Mouse (Mus musculus) MEL (cell line): Measurements from ENCODE around the gene Aire. TPM values are rescaled to one million over a fixed set of nuclear protein-coding genes. Genes with fewer than 3 reads are reported as not detected.

Experiments used
- DNase-seq: peaks from one replicate; pipeline ENCODE4 v3.0.0; 2011; ENCODE audit warnings: low read depth, low spot score
- H3K27ac ChIP-seq: 2 replicates; pipeline ENCODE4 v1.5.1; 2012; ENCODE audit warnings: low read depth, mild to moderate bottlenecking, control low read depth, low read length, moderate library complexity; ENCODE audit not compliant: control insufficient read depth
- H3K27me3 ChIP-seq, 2 experiments: fragments of 150-350 bp in 1 of 2; sonication (generic) in 1 of 2; 2 replicates each; pipeline ENCODE4 v1.6.1; 2012; ENCODE audit warnings: low read length in 2 of 2, mild to moderate bottlenecking in 2 of 2, improper control_type of control experiment in 1 of 2, moderate library complexity in 1 of 2; ENCODE audit not compliant: insufficient read depth in 2 of 2, control insufficient read depth in 1 of 2
- H3K36me3 ChIP-seq, 2 experiments: 2 replicates each; pipeline ENCODE4 v1.6.1; 2012 to 2014; ENCODE audit warnings: low read length in 2 of 2, improper control_type of control experiment in 1 of 2, inconsistent platforms in 1 of 2, mild to moderate bottlenecking in 1 of 2; ENCODE audit not compliant: insufficient read depth in 2 of 2, control insufficient read depth in 1 of 2
- H3K4me1 ChIP-seq, 2 experiments: fragments of 150-350 bp in 1 of 2; sonication (generic) in 1 of 2; 2 replicates each; pipeline ENCODE4 v1.6.1; 2012; ENCODE audit warnings: low read length in 2 of 2, improper control_type of control experiment in 1 of 2, mild to moderate bottlenecking in 1 of 2; ENCODE audit not compliant: insufficient read depth in 2 of 2, control insufficient read depth in 1 of 2
- H3K4me3 ChIP-seq, 2 experiments: fragments of 150-350 bp in 1 of 2; sonication (generic) in 1 of 2; 2 replicates each; pipeline ENCODE4 v1.5.1; 2012; ENCODE audit warnings: low read depth in 2 of 2, low read length in 2 of 2, mild to moderate bottlenecking in 2 of 2, moderate library complexity in 2 of 2, control low read depth in 1 of 2, improper control_type of control experiment in 1 of 2; ENCODE audit not compliant: control insufficient read depth in 1 of 2, insufficient read depth in 1 of 2
- H3K79me2 ChIP-seq: 2 replicates; pipeline ENCODE4 v1.6.1; 2012; ENCODE audit warnings: mild to moderate bottlenecking, low read length, moderate library complexity; ENCODE audit not compliant: control insufficient read depth, poor library complexity, insufficient read depth
- H3K9ac ChIP-seq: 2 replicates; pipeline ENCODE4 v1.6.1; 2012; ENCODE audit warnings: low read depth, mild to moderate bottlenecking, control low read depth, low read length, moderate library complexity; ENCODE audit not compliant: control insufficient read depth, poor library complexity, severe bottlenecking
- H3K9me3 ChIP-seq: fragments of 150-350 bp; sonication (generic); replicated peaks from 2 replicates; pipeline ENCODE4 v1.6.1; 2012; ENCODE audit warnings: mild to moderate bottlenecking, low read length, improper control_type of control experiment, moderate library complexity; ENCODE audit not compliant: insufficient read depth
- CTCF ChIP-seq, 3 experiments: IDR thresholded peaks in 2 of 3; conservative IDR thresholded peaks in 1 of 3; 2 replicates each; pipeline ENCODE4 v1.5.1; 2011 to 2012; ENCODE audit warnings: low read length in 3 of 3, low read depth in 2 of 3, mild to moderate bottlenecking in 2 of 3, improper control_type of control experiment in 1 of 3, inconsistent platforms in 1 of 3, mixed read lengths in 1 of 3, moderate library complexity in 1 of 3; ENCODE audit not compliant: control insufficient read depth in 1 of 3, insufficient read depth in 1 of 3, poor library complexity in 1 of 3, severe bottlenecking in 1 of 3
- ELF1 ChIP-seq: IDR thresholded peaks from 2 replicates; pipeline ENCODE4 v1.6.1; 2014; ENCODE audit warnings: low read depth, mild to moderate bottlenecking, inconsistent platforms, low read length, improper control_type of control experiment, moderate library complexity
- EP300 ChIP-seq, 2 experiments: IDR thresholded peaks; 2 replicates each; pipeline ENCODE4 v1.6.1; 2011; ENCODE audit warnings: improper control_type of control experiment in 2 of 2, low read length in 2 of 2, low read depth in 1 of 2, mild to moderate bottlenecking in 1 of 2
- GABPA ChIP-seq: IDR thresholded peaks from 2 replicates; pipeline ENCODE4 v1.6.1; 2012; ENCODE audit warnings: low read depth, mild to moderate bottlenecking, inconsistent platforms, low read length, improper control_type of control experiment, moderate library complexity
- GATA1 ChIP-seq: IDR thresholded peaks from 2 replicates; pipeline ENCODE4 v1.6.1; 2011; ENCODE audit warnings: low read depth, low read length, improper control_type of control experiment
- JUND ChIP-seq: IDR thresholded peaks from 2 replicates; pipeline ENCODE4 v1.6.1; 2011; ENCODE audit warnings: low read depth, mild to moderate bottlenecking, improper control_type of control experiment, low read length
- MAFK ChIP-seq: IDR thresholded peaks from 2 replicates; pipeline ENCODE4 v1.6.1; 2011; ENCODE audit warnings: low read depth, mild to moderate bottlenecking, low read length, improper control_type of control experiment, borderline replicate concordance
- MEF2A ChIP-seq: IDR thresholded peaks from 2 replicates; pipeline ENCODE4 v1.6.1; 2014; ENCODE audit warnings: low read depth, mild to moderate bottlenecking, inconsistent platforms, low read length, improper control_type of control experiment; ENCODE audit not compliant: poor library complexity, insufficient replicate concordance, severe bottlenecking; ENCODE audit errors: extremely low read depth
- MXI1 ChIP-seq: IDR thresholded peaks from 2 replicates; pipeline ENCODE4 v1.6.1; 2011; ENCODE audit warnings: mild to moderate bottlenecking, low read depth, low read length, improper control_type of control experiment
- MYB ChIP-seq: IDR thresholded peaks from 2 replicates; pipeline ENCODE4 v1.6.1; 2011; ENCODE audit warnings: mild to moderate bottlenecking, low read depth, low read length, improper control_type of control experiment
- NRF1 ChIP-seq: IDR thresholded peaks from 2 replicates; pipeline ENCODE4 v1.6.1; 2014; ENCODE audit warnings: low read depth, mild to moderate bottlenecking, inconsistent platforms, low read length, improper control_type of control experiment, moderate library complexity; ENCODE audit not compliant: poor library complexity, insufficient read depth, severe bottlenecking
- POLR2AphosphoS2 ChIP-seq: IDR thresholded peaks from 2 replicates; pipeline ENCODE4 v1.6.1; 2011; ENCODE audit warnings: low read length, improper control_type of control experiment
- RAD21 ChIP-seq: IDR thresholded peaks from 2 replicates; pipeline ENCODE4 v1.6.1; 2011; ENCODE audit warnings: mild to moderate bottlenecking, low read depth, low read length, improper control_type of control experiment
- RCOR1 ChIP-seq: IDR thresholded peaks from 2 replicates; pipeline ENCODE4 v1.6.1; 2012; ENCODE audit warnings: low read depth, mild to moderate bottlenecking, inconsistent platforms, low read length, improper control_type of control experiment
- SIN3A ChIP-seq: IDR thresholded peaks from 2 replicates; pipeline ENCODE4 v1.6.1; 2012; ENCODE audit warnings: low read length, improper control_type of control experiment, inconsistent platforms
- TAL1 ChIP-seq: IDR thresholded peaks from 2 replicates; pipeline ENCODE4 v1.6.1; 2012; ENCODE audit warnings: mild to moderate bottlenecking, inconsistent platforms, low read length, moderate library complexity, mixed read lengths
- UBTF ChIP-seq: IDR thresholded peaks from 2 replicates; pipeline ENCODE4 v1.6.1; 2012; ENCODE audit warnings: low read depth, mild to moderate bottlenecking, inconsistent platforms, low read length, improper control_type of control experiment, moderate library complexity, borderline replicate concordance; ENCODE audit not compliant: insufficient read depth
- USF1 ChIP-seq: IDR thresholded peaks from 2 replicates; pipeline ENCODE4 v1.6.1; 2014; ENCODE audit warnings: low read depth, mild to moderate bottlenecking, inconsistent platforms, low read length, improper control_type of control experiment, moderate library complexity
- USF2 ChIP-seq, 2 experiments: IDR thresholded peaks; 2 replicates each; pipeline ENCODE4 v1.6.1; 2011 to 2012; ENCODE audit warnings: improper control_type of control experiment in 2 of 2, low read length in 2 of 2, borderline replicate concordance in 1 of 2, inconsistent platforms in 1 of 2, low read depth in 1 of 2, mild to moderate bottlenecking in 1 of 2; ENCODE audit not compliant: insufficient read depth in 1 of 2
- ZC3H11A ChIP-seq: IDR thresholded peaks from 2 replicates; pipeline ENCODE4 v1.6.1; 2012; ENCODE audit warnings: low read depth, mild to moderate bottlenecking, inconsistent platforms, low read length, improper control_type of control experiment
- ZKSCAN1 ChIP-seq: IDR thresholded peaks from 2 replicates; pipeline ENCODE4 v1.6.1; 2012; ENCODE audit warnings: low read depth, mild to moderate bottlenecking, inconsistent platforms, low read length, improper control_type of control experiment, moderate library complexity
- ZNF384 ChIP-seq: IDR thresholded peaks from 2 replicates; pipeline ENCODE4 v1.6.1; 2012; ENCODE audit warnings: low read depth, mild to moderate bottlenecking, inconsistent platforms, low read length, improper control_type of control experiment
- polyA plus RNA-seq, 2 experiments: library from polyadenylated mRNA; stranded (reverse) in 1 of 2; unstranded in 1 of 2; fragments of >175 nt in 1 of 2; fragments of >200 nt in 1 of 2; gene quantifications; 2 replicates each; pipeline versions ENCODE4 v1.2.1 to v1.2.4; 2012; ENCODE audit warnings: low replicate concordance in 2 of 2, low read depth in 1 of 2; ENCODE audit not compliant: insufficient read length in 2 of 2, insufficient read depth in 1 of 2, missing spikeins in 1 of 2
- total RNA-seq: library from RNA; depleted of rRNA; stranded (reverse); fragments of 300-350 nt; gene quantifications from 2 replicates; pipeline ENCODE4 v1.2.3, GENCODE M21; 2012

Gene Aire
- total and polyA plus RNA-seq, 3 experiments = 0.17 TPM; not detected in 2

DNA sequence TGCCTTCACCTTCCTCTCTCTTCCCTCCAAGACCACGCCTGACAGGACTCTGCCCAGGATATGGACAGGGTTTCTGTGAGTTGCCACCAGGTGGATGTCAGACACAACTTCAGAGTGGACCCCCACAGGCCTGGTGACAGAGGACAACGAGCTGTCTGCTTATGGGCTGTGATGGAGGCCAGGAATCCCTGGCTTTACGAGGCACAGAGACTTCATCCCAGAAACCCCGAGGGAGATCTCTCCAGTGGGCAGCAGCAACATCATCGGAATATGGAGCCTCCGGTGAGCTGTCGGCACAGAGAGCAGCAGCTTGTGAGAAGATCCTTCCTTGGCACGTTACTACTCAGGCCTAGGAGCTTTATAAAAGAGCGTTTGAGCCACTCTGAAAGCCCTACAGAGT is 34.5 kb upstream of the Aire start:
- Histone ChIP-seq H3K27me3 (peaks cover 0 to 12% of the 10 kb centered on the region in 2 experiments; a peak in 3 of 4 replicates), H3K4me1 (no peaks in the 10 kb centered on the region), H3K9me3 (no peaks in the 10 kb centered on the region), H3K79me2 (no peaks in the 10 kb centered on the region), H3K27ac (no peak overlapping the region), H3K36me3 (no peaks in the 10 kb centered on the region), H3K4me3 (no peak overlapping the region), H3K9ac (no peak overlapping the region)
- no peak for DNase-seq
- TF ChIP-seq SIN3A = no peak
- TF ChIP-seq NRF1 = no peak
- TF ChIP-seq USF1 = no peak
- no peak for TF ChIP-seq EP300 (IDR thresholded peaks at IDR 0.05; ENCODE audit: low read depth in 1 of 2, low read length in 2 of 2)
- TF ChIP-seq RCOR1 = no peak
- no peak for TF ChIP-seq UBTF
- TF ChIP-seq RAD21 = no peak
- no peak for TF ChIP-seq TAL1
- no peak for TF ChIP-seq GABPA
- no peak for TF ChIP-seq MYB
- no peak for TF ChIP-seq ZKSCAN1
- TF ChIP-seq MEF2A = no peak
- TF ChIP-seq POLR2AphosphoS2 = no peak
- no peak for TF ChIP-seq CTCF (IDR thresholded peaks at IDR 0.05 in 2 of 3, conservative IDR thresholded peaks at IDR 0.05 in 1 of 3; ENCODE audit: control insufficient read depth in 1 of 3, insufficient read depth in 1 of 3, low read depth in 2 of 3, low read length in 3 of 3, poor library complexity in 1 of 3, severe bottlenecking in 1 of 3)
- TF ChIP-seq MXI1 = no peak
- TF ChIP-seq USF2 (IDR thresholded peaks at IDR 0.05; ENCODE audit: borderline replicate concordance in 1 of 2, insufficient read depth in 1 of 2, low read depth in 1 of 2, low read length in 2 of 2) = no peak
- no peak for TF ChIP-seq GATA1
- no peak for TF ChIP-seq ZC3H11A

DNA sequence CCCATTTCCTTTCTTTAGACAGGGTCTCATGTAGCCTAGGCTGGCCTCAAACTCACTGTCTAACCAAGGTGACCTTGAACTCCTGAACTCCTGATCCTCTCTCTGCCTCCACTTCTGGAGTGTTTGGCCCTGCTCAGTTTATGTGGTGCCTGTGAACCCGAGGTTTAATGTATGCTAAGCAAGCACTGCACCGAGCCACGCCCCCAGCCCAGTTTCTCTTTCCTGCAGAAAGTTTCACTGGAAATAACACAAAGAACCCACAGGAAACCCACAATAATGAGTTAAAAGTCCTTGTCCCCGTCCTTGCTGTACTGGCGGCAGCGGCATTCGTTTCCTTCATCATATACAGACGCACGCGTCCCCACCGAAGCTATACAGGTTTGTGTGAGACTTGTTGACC is 31.6 kb upstream of the Aire start:
- Histone ChIP-seq H3K27me3 (peaks cover 0 to 12% of the 10 kb centered on the region in 2 experiments; a peak in 3 of 4 replicates), H3K9me3 (no peaks in the 10 kb centered on the region), H3K4me1 (no peaks in the 10 kb centered on the region), H3K36me3 (no peaks in the 10 kb centered on the region), H3K79me2 (no peaks in the 10 kb centered on the region), H3K27ac (no peak overlapping the region)
- no peak for DNase-seq
- TF ChIP-seq MAFK (no peak), RAD21 (no peak), RCOR1 (no peak), USF1 (no peak), POLR2AphosphoS2 (no peak), ELF1 (no peak), ZNF384 (no peak), ZC3H11A (no peak), JUND (no peak)
- TF ChIP-seq, all 39 proteins: peak for 0
- Histone ChIP-seq H3K4me3 (no peak overlapping the region), H3K9ac (no peak overlapping the region)
